Mouse (Mus musculus): ENCODE data around the gene Gm20388.
"Not testable (repeated sequence)": the region's sequence is repeated elsewhere in the genome, so short reads cannot be mapped to it uniquely, and the experiment has no call there.

The Gm20388 gene

DNA sequence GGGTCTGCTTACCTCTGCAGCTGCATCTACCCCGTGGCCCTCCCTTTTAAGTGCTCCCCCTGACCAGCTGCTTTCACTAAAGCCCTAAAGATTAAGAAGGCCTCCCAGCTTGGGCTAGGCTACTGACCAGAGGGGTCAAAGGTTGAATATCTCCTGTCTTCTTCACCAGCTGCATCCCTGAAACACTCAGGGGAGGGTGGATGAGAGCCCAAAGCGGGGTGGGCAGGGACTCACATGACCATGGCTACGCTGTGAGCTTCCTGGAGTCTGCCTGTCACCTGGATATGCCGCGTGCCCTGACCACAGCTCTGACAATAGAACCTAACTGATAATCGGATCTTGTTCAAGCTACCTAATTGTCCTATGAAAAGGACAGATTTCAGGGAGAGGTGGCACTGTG lies 2712.1 kb downstream of the Gm20388 start, which contains the start of gene Pabpn1l:
Gene Pabpn1l, minus strand, starts transcription at position 13 of the 400 bp plus-strand sequence.
- DNase-seq, result no peak

DNA sequence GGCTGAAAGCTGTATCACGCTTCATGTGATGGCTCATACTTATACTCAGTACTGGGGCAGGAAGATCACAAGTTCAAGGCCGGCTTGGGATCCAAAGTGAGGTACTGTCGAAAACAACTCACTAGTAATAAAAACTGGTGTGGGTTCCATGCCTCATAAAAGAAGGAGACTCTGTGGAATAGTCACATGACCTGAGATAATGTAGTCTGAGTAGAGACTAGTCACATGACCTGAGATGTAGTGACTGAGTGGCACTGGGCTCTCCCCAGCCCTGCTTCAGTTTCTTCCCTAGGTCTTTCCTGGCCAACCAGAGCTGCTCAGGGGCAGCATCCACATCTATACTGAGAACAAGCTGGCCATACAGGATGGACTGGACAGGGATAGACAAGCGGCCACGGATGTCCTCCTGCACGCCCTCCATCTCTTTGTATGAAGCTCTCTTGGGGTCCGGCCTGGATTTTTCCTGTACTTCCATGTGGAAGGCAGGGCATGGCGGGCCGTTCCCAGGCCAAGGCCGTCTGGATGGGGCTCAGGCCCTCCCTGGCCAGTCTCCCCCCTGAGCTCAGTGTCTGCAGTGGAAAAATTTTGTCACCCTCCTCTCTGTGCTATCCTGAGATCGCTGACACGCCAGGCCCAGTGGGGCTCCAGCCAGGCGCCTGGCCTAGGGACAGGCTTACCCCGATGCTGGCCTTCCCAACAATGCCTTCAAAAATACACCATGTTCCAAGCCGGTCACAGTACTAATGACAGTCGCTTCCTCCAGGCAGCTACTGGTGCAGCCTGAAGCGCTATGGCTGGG lies 2713.4 kb downstream of the Gm20388 start:
- DNase-seq, result peak; percentile 38

DNA sequence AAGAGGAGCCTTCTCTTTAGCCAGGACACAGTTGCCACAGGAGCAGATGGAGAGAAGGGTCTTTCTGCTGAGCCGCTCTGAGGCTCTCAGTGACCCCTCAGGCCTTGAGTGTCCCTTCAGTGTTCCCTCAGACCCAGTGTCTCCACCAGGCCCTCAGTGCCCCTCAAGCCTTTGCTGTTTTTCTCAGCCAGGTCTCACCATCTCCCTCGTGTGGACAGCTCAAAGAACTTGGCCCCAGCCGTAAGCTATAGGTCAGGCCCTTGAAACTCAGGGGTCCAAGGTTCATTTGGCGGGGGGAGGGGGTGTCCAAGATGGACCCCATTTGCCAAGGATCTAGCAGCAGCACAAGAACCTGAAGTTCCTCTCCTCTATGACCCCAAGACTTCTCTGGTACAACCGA lies 2714.0 kb downstream of the Gm20388 start:
- DNase-seq, result no peak

DNA sequence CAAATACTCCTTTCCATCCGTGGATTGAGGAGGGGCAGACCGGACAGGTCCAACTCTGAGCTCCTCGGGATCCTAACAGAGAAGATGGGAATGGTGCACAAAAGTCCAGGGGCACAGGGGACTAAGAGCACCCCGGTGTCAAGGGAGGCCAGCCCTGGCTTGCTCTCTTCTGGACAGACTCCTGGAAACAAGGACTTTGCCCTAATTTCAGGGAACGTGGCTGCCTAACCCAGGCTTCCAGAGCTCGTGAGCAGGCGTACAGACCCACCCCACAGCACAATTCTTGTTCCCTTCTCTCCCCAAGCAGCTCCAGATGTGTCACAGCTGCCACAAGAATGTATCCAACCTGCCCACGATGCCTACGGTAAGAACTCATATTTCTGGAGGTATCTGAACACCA lies 2715.2 kb downstream of the Gm20388 start:
- no peak for DNase-seq

DNA sequence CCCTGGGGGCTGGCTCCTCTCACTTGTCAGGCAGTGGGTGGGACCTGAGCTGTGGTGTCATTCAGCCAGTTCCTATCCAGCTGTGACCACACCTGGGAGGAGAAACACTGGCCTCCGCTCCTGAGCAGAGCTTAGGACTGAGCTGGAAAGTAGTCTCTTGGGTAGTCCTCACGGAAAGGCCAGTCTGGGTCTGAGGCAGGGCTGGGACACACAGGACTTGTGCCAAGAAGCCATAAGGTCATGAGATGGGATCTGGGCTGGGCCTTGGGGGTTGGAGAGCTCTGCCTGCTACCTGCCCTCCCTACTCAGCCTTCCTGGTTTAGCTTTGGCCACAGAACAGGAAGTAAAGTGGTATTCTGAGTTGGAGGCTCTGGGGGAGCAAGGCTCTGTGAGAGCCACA lies 2716.3 kb downstream of the Gm20388 start:
- no peak for DNase-seq

DNA sequence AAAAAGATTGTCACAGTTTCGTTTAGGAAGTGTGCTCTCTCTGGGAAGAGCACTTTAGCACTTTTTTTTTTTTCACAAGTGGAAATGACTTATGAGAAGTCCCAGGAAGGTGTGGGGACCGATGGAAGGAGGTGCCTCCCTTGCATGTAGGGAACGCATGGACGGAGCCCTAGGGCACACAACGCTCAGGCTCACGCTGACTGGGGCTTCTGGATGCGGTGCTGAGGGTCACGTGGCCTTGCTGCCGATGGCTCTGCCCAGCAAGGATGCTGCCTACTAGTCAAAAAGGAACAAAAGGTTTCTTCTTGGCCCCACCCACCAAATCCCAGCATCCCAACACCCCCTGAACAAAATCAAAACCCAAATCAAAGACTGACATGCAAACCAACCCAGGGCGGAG lies 2718.7 kb downstream of the Gm20388 start:
- DNase-seq, result no peak

DNA sequence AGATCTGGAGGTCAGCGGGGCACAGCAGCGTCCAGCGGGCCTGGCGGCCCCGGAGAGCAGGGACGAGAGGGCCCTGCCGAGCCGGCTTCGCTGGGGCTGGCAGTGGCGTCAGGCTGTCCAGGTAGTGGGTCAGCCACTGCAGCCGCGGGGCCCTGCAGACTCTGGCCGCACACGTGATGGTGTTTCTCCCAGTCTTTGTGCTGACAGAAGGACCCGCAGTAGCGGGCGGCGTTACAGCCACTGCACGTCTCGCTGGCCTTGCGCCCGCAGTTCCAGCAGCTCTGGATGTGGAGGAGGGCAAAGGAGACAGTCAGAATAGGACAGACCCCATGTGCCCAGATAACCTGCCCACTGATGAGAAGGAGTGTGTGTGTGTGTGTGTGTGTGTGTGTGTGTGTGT lies 2720.1 kb downstream of the Gm20388 start:
- DNase-seq, result no peak

DNA sequence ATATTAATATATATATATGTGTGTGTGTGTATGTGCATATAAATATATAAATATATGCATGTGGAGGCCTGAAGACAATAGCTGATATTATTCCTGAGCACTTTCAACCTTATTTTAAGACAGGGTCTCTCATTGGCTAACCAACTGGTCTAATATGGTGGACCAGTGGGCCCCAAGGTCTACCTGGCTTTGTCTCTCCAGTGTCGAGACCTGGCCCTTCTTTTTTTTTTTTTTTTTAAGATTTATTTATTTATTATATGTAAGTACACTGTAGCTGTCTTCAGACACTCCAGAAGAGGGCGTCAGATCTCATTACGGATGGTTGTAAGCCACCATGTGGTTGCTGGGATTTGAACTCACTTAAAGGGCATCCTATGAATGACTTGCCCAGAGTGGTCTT lies 2721.5 kb downstream of the Gm20388 start:
- DNase-seq, result not testable (repeated sequence)

DNA sequence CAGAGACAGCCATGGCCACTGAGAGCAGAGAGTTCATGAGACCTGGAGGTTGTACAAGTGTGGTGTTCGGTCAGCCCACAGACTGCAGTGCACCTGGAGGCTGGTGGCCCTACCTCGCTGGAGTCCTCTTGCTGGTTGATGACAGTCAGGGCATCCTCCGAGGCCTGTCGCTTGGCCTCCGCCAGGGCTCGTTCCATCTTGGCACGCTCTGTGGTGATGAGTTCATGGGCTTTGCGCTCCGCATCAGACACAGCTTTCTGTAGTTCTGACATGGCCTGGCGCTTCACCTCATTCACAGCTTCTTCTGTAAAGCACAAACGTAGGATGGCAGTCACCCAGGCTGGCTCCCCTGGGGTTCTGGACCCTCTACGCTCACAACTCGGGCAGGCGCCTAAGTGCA lies 2722.6 kb downstream of the Gm20388 start:
- peak; percentile 25 for DNase-seq

DNA sequence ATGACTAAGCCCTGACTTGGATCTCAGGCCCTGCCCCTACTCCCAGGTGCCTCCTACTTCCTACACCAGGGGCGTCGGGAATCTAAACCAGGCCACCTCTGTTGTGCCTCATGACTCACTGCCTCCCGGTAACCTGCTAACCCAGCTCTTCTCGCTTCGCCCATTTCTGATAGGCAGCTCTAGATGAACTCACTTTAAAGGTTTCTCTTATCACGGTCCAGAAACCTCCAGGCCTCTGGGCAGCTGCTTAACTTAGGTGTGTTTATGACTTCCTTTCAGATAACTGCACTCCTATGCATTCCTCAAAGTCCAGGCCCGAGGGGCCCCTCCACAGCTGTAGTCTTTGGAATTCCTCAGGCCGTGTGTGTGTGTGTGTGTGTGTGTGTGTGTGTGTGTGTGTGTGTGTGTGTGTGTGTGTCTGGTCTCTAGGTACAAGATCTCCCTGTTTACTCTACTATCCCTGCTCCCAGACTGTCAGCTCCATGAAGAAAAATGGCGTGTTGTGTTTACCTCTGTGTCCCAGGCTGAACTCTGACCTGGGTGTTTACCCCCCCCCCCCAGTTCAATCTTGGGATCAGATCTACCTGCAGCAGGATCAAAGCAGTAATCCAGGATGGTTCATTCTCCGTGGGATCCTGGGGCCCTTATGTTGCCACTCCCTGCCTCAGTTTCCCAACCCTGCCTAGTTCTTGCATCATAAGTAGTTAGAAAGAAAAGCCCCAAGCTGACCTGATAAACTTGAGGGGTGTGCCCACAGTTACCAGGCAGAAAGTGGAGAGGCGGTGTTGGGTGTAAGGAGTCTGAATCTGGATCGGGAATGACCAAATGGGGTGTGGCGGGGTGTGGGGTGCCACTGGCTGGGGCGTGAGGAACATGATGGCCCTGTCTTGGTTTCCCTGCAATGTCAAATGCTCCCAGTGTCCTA lies 2725.5 kb downstream of the Gm20388 start:
- peak; percentile 24 for DNase-seq

DNA sequence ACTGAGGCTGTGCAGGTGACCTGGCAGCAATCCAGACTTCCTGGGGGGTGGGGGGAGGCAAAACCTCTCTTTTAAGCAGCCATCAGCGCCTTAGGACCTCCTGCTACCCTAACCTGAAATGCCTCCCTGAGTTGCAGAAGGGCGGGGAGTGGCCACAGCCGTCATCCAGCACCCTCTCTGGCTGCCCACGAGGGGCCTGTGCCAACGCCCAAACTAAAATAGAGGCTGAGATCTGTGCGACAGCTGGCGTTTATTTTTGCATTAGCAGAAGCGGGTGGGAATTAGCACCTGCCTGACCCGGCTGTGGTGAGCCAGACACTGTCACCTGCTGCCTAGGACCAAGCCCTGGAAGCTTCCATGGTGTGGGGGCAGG lies 2726.1 kb downstream of the Gm20388 start:
- no peak for DNase-seq

DNA sequence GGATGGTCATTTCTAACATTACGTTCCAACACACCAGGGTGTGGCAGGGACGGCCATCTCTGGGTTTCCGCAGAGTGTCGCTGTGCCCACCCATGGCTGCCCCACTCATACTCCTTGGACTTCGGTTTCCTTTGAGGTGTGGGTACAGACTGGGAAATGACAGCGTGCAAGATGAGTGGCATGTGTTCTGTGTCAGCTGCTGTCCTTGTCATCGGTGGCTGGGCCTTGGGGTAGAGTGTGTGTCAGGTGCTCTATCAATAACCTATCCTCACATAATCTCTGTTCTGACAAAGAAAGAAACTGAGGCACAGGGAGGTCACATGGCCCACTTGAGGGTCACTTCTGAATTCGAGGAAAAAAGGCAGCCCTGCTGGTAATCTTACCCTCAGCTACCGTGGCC lies 2726.6 kb downstream of the Gm20388 start:
- no peak for DNase-seq

DNA sequence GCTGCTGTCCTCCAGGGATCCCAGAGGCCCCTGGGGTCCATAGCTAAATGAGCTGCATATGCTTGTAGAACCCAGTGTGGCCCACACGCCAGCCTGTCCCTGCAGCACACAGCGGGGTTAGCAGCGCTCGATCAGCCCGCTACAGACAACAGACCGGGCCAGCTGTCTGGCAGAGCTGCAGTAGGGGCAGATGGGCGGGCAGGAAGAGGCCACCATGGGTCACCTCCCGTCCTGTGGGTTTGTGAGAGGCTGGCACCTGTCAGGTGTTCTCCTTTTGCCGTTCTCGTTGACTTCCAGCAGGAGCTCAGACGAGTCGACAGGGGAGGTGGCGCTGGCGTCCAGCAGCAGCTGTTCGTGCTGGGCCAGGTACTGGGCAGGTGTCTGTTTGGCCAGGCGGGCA lies 2728.0 kb downstream of the Gm20388 start:
- DNase-seq, result peak; percentile 29

DNA sequence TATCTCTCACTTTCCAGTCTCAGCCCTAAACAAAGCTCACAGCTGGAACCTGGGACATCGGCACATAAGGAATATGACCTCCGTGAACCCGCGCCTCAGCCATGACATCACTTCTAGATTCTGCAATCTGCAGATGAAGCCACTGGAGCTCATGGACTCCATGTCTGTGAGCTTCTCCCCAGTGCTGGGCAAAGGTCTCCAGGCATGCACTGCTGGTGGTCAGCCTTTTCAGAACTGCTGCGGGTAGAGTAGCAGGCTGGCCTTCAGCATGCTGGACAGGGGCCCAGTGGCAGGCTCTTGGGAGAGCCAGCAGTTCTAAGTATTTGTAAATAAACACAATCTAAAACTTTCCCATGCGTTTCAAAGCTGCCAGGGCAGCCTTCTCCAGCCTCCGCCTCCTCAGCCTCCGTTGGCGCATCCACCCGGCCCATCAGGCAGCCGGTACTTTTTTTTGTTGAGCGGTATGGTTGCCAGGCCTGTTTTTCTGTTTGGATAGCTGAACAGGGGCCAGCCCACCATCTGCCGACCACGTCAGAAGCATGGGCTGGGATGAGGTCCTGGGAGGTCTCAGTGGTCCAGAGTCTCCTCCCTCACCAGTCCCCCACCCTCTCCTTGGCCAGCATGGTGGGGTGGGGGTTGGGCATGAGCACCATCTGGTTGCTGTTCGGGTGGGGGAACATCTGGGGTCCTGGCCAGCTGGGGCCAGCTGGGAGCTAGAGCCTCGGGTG lies 2729.0 kb downstream of the Gm20388 start:
- peak; percentile 90 for DNase-seq

DNA sequence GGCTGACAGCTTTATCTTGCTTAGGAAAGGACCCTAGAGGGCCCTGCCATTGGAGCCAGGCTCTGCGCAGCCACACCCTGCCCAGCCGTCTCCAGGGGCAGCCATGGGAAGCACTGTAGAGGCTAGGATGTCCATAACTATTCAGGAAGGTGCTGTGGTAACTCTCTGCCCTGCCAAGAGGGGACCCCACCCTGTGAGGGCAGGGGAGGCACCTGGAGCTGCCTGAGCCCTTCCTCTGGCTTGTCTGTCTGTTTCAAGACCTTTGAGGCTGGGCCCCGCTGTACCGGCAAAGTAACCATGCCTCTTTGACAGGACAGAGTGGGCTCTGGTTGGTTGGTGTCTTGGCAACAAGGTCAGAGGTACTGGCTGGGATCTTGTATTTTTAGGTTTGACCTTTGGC lies 2730.2 kb downstream of the Gm20388 start:
- no peak for DNase-seq

DNA sequence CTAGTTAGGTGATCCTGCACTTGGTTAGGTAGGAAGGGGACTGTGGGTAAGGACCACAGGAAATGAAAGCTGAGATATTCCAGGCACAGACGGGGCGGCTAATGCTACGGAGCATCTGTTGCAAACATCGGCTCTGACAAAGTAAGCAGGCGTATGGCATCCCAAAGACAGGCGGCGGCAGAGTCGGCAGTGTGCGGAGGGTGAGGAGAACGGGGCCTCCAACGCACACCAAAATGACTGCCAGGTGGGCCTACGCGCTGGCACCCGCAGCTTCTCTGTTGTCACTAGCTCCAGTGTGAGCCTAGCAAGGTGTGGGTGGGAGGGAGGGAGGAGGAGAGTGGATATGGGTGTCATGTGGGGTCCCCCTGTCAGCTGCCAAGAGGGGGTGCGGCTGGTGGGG lies 2730.8 kb downstream of the Gm20388 start:
- DNase-seq, result no peak

DNA sequence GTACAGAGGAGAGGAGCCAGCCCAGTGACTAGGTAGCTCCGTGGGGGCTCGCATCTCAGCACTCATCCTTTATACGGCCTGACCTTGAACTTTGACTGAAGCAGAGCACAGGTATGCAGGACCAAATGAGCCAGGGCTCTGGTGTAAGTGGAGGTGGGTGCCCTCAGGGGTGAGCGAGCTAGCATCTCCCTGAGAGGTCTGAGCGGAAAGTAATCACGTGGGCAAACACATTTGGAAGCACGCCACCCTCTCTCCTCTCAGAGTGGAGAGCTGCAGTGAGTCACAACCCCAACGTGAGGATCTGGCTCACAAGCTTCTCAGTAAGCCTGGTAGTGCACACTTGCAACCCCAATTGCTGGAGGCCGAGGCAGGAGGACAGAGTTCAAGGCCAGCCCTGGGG lies 2731.4 kb downstream of the Gm20388 start:
- peak; percentile 78 for DNase-seq

DNA sequence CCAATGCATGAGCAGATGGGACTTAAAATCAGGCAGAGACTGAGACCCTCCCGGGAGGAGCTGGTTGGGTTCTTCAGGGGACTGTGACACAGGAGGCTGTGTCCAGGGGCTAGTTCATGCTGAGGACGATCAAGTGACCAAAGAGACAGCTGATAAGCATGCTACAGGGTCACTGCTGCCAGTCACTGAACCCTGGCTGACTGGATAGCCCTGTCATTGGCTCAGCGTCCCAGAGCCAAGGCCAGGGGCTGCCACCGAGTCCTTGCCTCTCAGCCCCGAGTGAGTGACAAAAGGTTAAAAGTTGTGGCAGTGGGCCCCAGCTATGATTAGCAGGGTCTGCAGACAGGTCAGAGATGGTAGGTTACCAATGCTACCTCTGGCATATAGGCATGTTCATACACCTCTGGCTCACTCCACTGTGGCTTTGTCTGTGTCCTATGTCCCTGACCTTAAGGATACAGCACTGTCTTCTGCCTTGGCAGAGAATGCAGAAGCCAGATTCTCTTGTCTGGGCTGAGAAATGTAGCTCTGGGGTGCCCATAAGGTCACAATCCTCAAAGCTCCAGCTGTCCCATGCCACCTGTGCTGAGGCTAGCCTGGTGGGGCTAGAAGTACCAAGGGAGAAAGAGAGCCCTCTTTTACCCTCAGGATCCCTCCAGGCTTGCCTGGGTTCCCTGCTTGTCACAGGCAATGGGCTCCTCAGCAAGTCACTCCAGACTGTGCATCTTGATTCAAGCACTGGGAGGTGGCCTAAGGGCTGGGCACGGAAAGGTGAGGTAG lies 2733.7 kb downstream of the Gm20388 start:
- DNase-seq, result no peak

DNA sequence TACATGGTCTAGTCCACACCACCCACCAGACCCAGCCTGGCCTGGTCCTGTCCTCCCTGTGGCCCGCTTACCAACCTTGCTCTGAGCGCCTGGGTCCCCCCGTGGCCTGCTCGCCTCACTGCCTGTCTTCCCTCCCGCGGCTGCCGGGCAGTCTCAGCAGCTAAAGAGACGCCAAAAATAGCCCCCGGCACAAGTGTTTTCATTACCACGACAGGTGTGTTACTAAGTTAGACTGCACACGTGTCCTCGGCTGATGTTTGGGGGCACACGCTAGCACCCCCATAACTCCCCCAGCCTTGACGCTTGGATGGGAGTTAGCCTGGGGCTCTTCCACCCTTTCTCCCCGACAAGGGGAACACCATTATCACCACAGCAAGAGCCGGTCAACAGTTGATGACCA lies 2735.7 kb downstream of the Gm20388 start:
- DNase-seq, result no peak

DNA sequence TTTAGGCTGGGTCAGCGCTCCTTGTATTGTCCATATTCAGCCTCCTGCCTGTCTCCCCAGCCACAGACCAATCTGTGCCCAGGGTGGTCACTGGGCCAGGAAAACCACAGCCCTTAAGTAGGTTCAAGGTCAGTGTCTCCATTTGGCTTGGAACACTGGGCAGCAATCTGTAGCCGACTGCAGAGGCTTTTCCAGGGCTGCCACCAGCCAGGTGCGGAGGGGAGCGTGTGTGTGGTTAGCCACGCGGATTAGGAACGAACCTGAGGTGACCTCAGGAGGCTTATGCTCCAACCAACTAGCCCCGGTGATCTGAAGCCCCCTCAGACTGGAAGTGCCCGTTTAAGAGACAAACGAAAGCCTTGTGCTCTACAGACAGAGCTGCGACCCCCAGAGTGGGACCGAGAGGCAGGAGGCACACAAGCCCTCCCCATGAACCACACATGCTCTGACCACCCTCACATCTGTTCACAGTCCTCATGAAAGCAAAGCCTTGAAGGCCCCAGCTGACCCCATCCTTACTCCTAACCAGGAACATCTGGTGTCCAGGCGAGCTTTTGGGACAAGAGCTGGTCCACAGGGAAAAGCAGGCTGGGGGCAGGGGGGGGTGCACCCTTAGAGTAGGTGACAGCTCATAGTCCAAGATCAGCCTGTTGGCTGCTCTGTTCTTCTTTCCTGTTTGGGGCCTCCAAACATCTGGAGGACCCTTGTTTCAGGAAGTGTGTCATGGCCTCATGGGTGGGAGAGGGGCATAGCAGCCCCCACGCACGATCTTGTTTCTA lies 2737.7 kb downstream of the Gm20388 start:
- DNase-seq, result no peak

DNA sequence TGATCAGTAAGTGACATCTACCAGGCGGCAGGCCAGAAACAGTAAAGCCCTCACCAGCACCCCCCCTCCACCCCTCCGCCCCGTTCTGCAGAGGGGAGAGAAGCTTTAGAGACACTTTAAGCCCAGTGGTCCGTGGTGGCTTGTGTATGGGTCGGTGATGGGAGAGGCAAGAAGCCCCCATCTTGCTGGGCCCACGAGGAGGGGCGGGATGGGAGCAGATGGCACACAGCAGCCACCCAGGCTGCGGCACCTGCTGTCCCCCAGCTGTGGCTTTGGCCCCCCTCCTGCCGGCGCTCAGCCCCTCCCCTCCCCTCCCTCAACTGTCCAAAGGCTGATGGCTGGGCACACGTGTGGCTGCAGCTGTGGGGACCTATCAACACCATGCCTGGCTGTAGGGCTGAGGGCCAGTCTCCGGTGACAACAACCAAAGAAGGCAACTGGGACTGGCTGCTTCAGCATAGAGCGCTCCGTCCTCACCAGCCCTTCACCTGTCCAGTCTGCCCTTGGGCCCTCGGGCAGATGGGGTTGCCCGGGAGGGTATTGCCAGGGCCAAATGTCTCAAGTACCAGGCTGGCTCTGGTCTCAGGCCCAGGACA lies 2740.8 kb downstream of the Gm20388 start:
- DNase-seq, result no peak
